Mouse (Mus musculus) intestine, embryonic 15.5 days (tissue): ENCODE results near the gene Il10. TPM values are rescaled to one million over a fixed set of nuclear protein-coding genes. Genes with fewer than 3 reads are reported as not detected.
"Not testable (repeated sequence)": the region's sequence is repeated elsewhere in the genome, so short reads cannot be mapped to it uniquely, and the experiment has no call there.

Source experiments
- ATAC-seq: fragments of 200-750 bp; cut with Nextera tagmentation; 2 replicates; pipeline ENCODE4 v1.8.0; 2017; ENCODE audit warnings: moderate TSS enrichment, moderate library complexity
- H3K27ac ChIP-seq: fragments of 300-500 bp; sonication (generic); 2 replicates; pipeline ENCODE4 v1.5.1; 2015; ENCODE audit warnings: mild to moderate bottlenecking, inconsistent platforms
- H3K27me3 ChIP-seq: fragments of 300-500 bp; sonication (generic); replicated peaks from 2 replicates; pipeline ENCODE4 v1.6.1; 2015; ENCODE audit warnings: inconsistent platforms
- H3K36me3 ChIP-seq: fragments of 300-500 bp; sonication (generic); 2 replicates; pipeline ENCODE4 v1.6.1; 2015; ENCODE audit warnings: inconsistent platforms
- H3K4me1 ChIP-seq: fragments of 300-500 bp; sonication (generic); replicated peaks from 2 replicates; pipeline ENCODE4 v1.6.1; 2015; ENCODE audit warnings: inconsistent platforms
- H3K4me2 ChIP-seq: fragments of 300-500 bp; sonication (generic); replicated peaks from 2 replicates; pipeline ENCODE4 v1.6.1; 2015; ENCODE audit warnings: mild to moderate bottlenecking, inconsistent platforms
- H3K4me3 ChIP-seq: fragments of 300-500 bp; sonication (generic); replicated peaks from 2 replicates; pipeline ENCODE4 v1.5.1; 2015; ENCODE audit warnings: inconsistent platforms
- H3K9ac ChIP-seq: fragments of 300-500 bp; sonication (generic); 2 replicates; pipeline ENCODE4 v1.6.1; 2015; ENCODE audit warnings: inconsistent platforms
- H3K9me3 ChIP-seq: fragments of 300-500 bp; sonication (generic); 2 replicates; pipeline ENCODE4 v1.6.1; 2016; ENCODE audit warnings: inconsistent platforms
- WGBS: fragments of 180-500 bp; shearing (Covaris S2); methylation state at CpG from one replicate; pipeline ENCODE4 v1.1.7; 2015; 5-methylcytosine and 5-hydroxymethylcytosine counted together
- polyA plus RNA-seq: library from polyadenylated mRNA; unstranded; fragments of >200 nt; fragmentation: Nextera tagmentation; extraction: Ambion mirVana; gene quantifications from 2 replicates; pipeline ENCODE4 v1.2.1, GENCODE M21; 2015

Il10 gene
- polyA plus RNA-seq, 1 experiment from 2014 or later: not detected

- Histone ChIP-seq H3K4me2 (no peak overlapping the region), H3K9ac (no peak overlapping the region), H3K36me3 (no peaks in the 10 kb centered on the region), H3K4me3 (no peak overlapping the region), H3K27me3 (no peaks in the 10 kb centered on the region), H3K4me1 (0 out of 2 replicates have a peak, but pooled peaks cover 2% of the 10 kb centered on the region), H3K27ac (no peak overlapping the region), H3K9me3 (no peaks in the 10 kb centered on the region)
- ATAC-seq: no peak
- WGBS: 79% methylated on average over 11 of the region's 11 CpGs
Measured at GRCm38 (mm10) chr1:131021900-131022590, 2.4 kb downstream of the Il10 start.

- H3K4me2 ChIP-seq: no peak overlapping the region
- H3K4me1 ChIP-seq: 0 out of 2 replicates have a peak, but pooled peaks cover 2% of the 10 kb centered on the region
- H3K9me3 ChIP-seq: no peaks in the 10 kb centered on the region
- no peak for ATAC-seq
- 57% methylated on average over 5 of the region's 5 CpGs for WGBS
- no peak overlapping the region for H3K9ac ChIP-seq
- H3K27ac ChIP-seq: no peak overlapping the region
- H3K27me3 ChIP-seq: no peaks in the 10 kb centered on the region
- H3K4me3 ChIP-seq: no peak overlapping the region
- H3K36me3 ChIP-seq: no peaks in the 10 kb centered on the region
Measured at GRCm38 (mm10) chr1:131022591-131023249, 3.1 kb downstream of the Il10 start.

GRCm38 (mm10) chr1:131023250-131023858, 3.7 kb downstream of the Il10 start:
- not testable (repeated sequence) for H3K4me1 ChIP-seq, ATAC-seq
- 80% methylated on average over 4 of the region's 4 CpGs for WGBS

GRCm38 (mm10) chr1:131024900-131025842, 5.5 kb downstream of the Il10 start:
- Histone ChIP-seq H3K9ac (no peak overlapping the region), H3K27ac (no peak overlapping the region), H3K4me2 (no peak overlapping the region), H3K27me3 (no peaks in the 10 kb centered on the region), H3K9me3 (no peaks in the 10 kb centered on the region), H3K36me3 (no peaks in the 10 kb centered on the region), H3K4me3 (no peak overlapping the region), H3K4me1 (0 out of 2 replicates have a peak, but pooled peaks cover 2% of the 10 kb centered on the region)
- 76% methylated on average over 8 of the region's 8 CpGs for WGBS
- ATAC-seq: no peak

More at GRCm38 (mm10) chr1:131023250-131023858, 3.7 kb downstream of the Il10 start:
- H3K9ac ChIP-seq, H3K9me3 ChIP-seq, H3K27me3 ChIP-seq, H3K4me3 ChIP-seq, H3K36me3 ChIP-seq, H3K27ac ChIP-seq, H3K4me2 ChIP-seq: not testable (repeated sequence)

GRCm38 (mm10) chr1:131025843-131026190, 6.2 kb downstream of the Il10 start:
- WGBS: 59% methylated on average over 4 of the region's 4 CpGs
- Histone ChIP-seq H3K27me3 (no peaks in the 10 kb centered on the region), H3K9ac (no peak overlapping the region), H3K4me3 (no peak overlapping the region), H3K4me1 (peaks cover 3% of the 10 kb centered on the region; the same call in 1 of the 2 replicates), H3K36me3 (no peaks in the 10 kb centered on the region), H3K27ac (no peak overlapping the region), H3K9me3 (no peaks in the 10 kb centered on the region), H3K4me2 (no peak overlapping the region)
- ATAC-seq: no peak

GRCm38 (mm10) chr1:131029215-131029614, 9.6 kb downstream of the Il10 start:
- Histone ChIP-seq H3K27ac (no peak overlapping the region), H3K9me3 (no peaks in the 10 kb centered on the region)
- WGBS: 90% methylated on average over 3 of the region's 3 CpGs

GRCm38 (mm10) chr1:131030261-131030660, 10.6 kb downstream of the Il10 start:
- Histone ChIP-seq H3K4me3 (no peak overlapping the region), H3K4me2 (no peak overlapping the region), H3K36me3 (no peaks in the 10 kb centered on the region), H3K4me1 (peaks cover 6% of the 10 kb centered on the region; the same call in 1 of the 2 replicates), H3K27me3 (no peaks in the 10 kb centered on the region), H3K9me3 (no peaks in the 10 kb centered on the region), H3K27ac (no peak overlapping the region), H3K9ac (no peak overlapping the region)
- 29% methylated on average over 7 of the region's 7 CpGs for WGBS
- ATAC-seq: no peak

More at GRCm38 (mm10) chr1:131029215-131029614, 9.6 kb downstream of the Il10 start:
- no peaks in the 10 kb centered on the region for H3K36me3 ChIP-seq
- H3K27me3 ChIP-seq: no peaks in the 10 kb centered on the region
- H3K4me1 ChIP-seq: peaks cover 6% of the 10 kb centered on the region; the same call in 1 of the 2 replicates
- H3K4me2 ChIP-seq: no peak overlapping the region
- no peak overlapping the region for H3K9ac ChIP-seq
- H3K4me3 ChIP-seq: no peak overlapping the region
- ATAC-seq: no peak

- Histone ChIP-seq H3K4me1 (peaks cover 4% of the 10 kb centered on the region; the same call in 1 of the 2 replicates), H3K4me3 (no peak overlapping the region), H3K4me2 (no peak overlapping the region), H3K27ac (no peak overlapping the region), H3K36me3 (no peaks in the 10 kb centered on the region), H3K9me3 (no peaks in the 10 kb centered on the region), H3K9ac (no peak overlapping the region), H3K27me3 (no peaks in the 10 kb centered on the region)
- WGBS: 21% methylated on average over 3 of the region's 3 CpGs
- ATAC-seq: no peak
Measured at GRCm38 (mm10) chr1:131031267-131031666, 11.6 kb downstream of the Il10 start.

- H3K27ac ChIP-seq: no peak overlapping the region
- H3K4me3 ChIP-seq: no peak overlapping the region
- no peak overlapping the region for H3K4me2 ChIP-seq
- H3K4me1 ChIP-seq: no peaks in the 10 kb centered on the region
- H3K36me3 ChIP-seq: no peaks in the 10 kb centered on the region
- no peaks in the 10 kb centered on the region for H3K27me3 ChIP-seq
- 93% methylated on average over 5 of the region's 5 CpGs for WGBS
- no peak overlapping the region for H3K9ac ChIP-seq
- ATAC-seq: no peak
- H3K9me3 ChIP-seq: no peaks in the 10 kb centered on the region
Measured at GRCm38 (mm10) chr1:131038001-131038400, 18.4 kb downstream of the Il10 start.

- H3K4me3 ChIP-seq: no peak overlapping the region
- H3K27ac ChIP-seq: no peak overlapping the region
- no peaks in the 10 kb centered on the region for H3K4me1 ChIP-seq
- H3K9ac ChIP-seq: no peak overlapping the region
- no peaks in the 10 kb centered on the region for H3K9me3 ChIP-seq
- no peaks in the 10 kb centered on the region for H3K36me3 ChIP-seq
- 86% methylated on average over 10 of the region's 10 CpGs for WGBS
- no peaks in the 10 kb centered on the region for H3K27me3 ChIP-seq
- no peak for ATAC-seq
- no peak overlapping the region for H3K4me2 ChIP-seq
Measured at GRCm38 (mm10) chr1:131038415-131039017, 18.9 kb downstream of the Il10 start.

GRCm38 (mm10) chr1:131039479-131039878, 19.8 kb downstream of the Il10 start:
- no peaks in the 10 kb centered on the region for H3K27me3 ChIP-seq
- H3K36me3 ChIP-seq: no peaks in the 10 kb centered on the region
- H3K9me3 ChIP-seq: no peaks in the 10 kb centered on the region
- H3K4me1 ChIP-seq: no peaks in the 10 kb centered on the region
- 85% methylated on average over 5 of the region's 5 CpGs for WGBS
- ATAC-seq: no peak
- no peak overlapping the region for H3K4me3 ChIP-seq
- no peak overlapping the region for H3K9ac ChIP-seq
- H3K4me2 ChIP-seq: no peak overlapping the region
- no peak overlapping the region for H3K27ac ChIP-seq
